Mouse (Mus musculus) bone marrow, adult 2 months (tissue): ENCODE results near the gene 1700015G11Rik. TPM values are rescaled to one million over a fixed set of nuclear protein-coding genes. Genes with fewer than 3 reads are reported as not detected.

Experiments used
- H3K27ac ChIP-seq: fragments of 200-500 bp; 2 replicates; pipeline ENCODE4 v1.5.1; 2012; ENCODE audit warnings: low read depth, mild to moderate bottlenecking, control low read depth, inconsistent platforms, low read length; ENCODE audit not compliant: control insufficient read depth, poor library complexity, insufficient read depth
- H3K4me1 ChIP-seq: fragments of 200-500 bp; 2 replicates; pipeline ENCODE4 v1.6.1; 2011; ENCODE audit warnings: low read length; ENCODE audit not compliant: control insufficient read depth, insufficient read depth
- H3K4me3 ChIP-seq: fragments of 200-500 bp; replicated peaks from 2 replicates; pipeline ENCODE3; 2011; ENCODE audit warnings: mild to moderate bottlenecking, low read depth, low read length, control low read depth; ENCODE audit not compliant: control insufficient read depth
- CTCF ChIP-seq: fragments of 200-500 bp; IDR thresholded peaks from 2 replicates; pipeline ENCODE4 v1.5.1; 2011; ENCODE audit warnings: low read length, control low read depth; ENCODE audit not compliant: control insufficient read depth, insufficient read depth
- POLR2A ChIP-seq: fragments of 200-500 bp; IDR thresholded peaks from 2 replicates; pipeline ENCODE4 v1.6.1; 2011; ENCODE audit warnings: low read depth, mild to moderate bottlenecking, control low read depth, low read length, borderline replicate concordance; ENCODE audit not compliant: control insufficient read depth
- whole genome bisulfite sequencing: fragments of 180-500 bp; shearing (Covaris S2); methylation state at CpG from one replicate; pipeline ENCODE4 v1.1.7; 2018; 5-methylcytosine and 5-hydroxymethylcytosine counted together
- polyA plus RNA-seq: library from polyadenylated mRNA; stranded (reverse); fragments of >200 nt; gene quantifications from 2 replicates; pipeline ENCODE4 v1.2.4, GENCODE M21; 2011; ENCODE audit warnings: low replicate concordance; ENCODE audit not compliant: missing spikeins, insufficient read depth, insufficient read length

1700015G11Rik gene
- polyA plus RNA-seq, 1 experiment, result not detected

DNA sequence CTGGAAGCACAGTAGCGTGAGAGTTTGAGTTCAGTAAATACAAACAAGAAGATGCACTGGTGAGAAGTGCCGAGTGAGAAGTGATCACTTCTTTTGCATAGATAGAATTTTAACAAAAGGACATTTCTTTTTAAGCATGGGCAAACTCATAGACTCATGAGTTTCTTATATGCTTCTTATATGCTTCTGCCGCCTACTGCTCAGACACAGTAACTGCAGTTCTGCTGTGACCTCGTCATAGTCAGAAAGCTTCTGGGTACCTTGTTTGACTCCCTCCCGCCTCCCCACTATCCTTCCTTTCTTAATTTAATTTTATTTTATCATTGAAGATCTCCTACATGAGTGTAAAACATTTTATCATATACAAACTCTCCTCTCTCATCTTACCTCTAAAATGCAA lies 36.3 kb downstream of the 1700015G11Rik start:
- no peak for TF ChIP-seq CTCF
- TF ChIP-seq POLR2A, result no peak
- Histone ChIP-seq H3K4me1 (peaks cover 5% of the 10 kb centered on the region; the same call in 1 of the 2 replicates), H3K27ac (no peak overlapping the region), H3K4me3 (no peak overlapping the region)
- 34% methylated on average over 5 of the region's 5 CpGs for WGBS

GRCm38 (mm10) chr7:51975181-51975580 lies 40.3 kb downstream of the 1700015G11Rik start:
- WGBS, result 33% methylated on average over 6 of the region's 6 CpGs
- Histone ChIP-seq H3K4me3 (no peak overlapping the region), H3K27ac (no peak overlapping the region), H3K4me1 (no peaks in the 10 kb centered on the region)
- TF ChIP-seq POLR2A (no peak), CTCF (no peak)

DNA sequence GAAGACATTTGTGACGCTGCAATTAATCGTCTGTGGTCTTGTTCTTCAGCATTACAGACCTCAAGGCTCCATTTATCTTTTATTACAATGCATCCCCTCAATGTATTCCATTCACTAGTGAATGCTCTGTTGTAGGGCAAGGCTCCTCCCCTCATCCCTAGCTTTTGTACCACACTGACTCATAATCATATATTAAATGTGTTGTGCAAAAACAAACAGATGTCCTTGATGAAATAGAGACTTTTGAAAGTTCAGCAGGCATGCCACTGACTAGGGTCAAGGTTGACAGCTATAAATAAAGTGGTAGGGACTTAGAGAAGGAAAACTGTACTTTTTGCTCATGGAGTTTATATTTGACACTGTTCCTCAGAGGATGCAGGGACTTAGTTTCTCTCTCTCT lies 42.0 kb downstream of the 1700015G11Rik start:
- Histone ChIP-seq H3K27ac (no peak overlapping the region), H3K4me1 (no peaks in the 10 kb centered on the region), H3K4me3 (no peak overlapping the region)
- 78% methylated on average over 2 of the region's 2 CpGs for WGBS
- TF ChIP-seq CTCF, result no peak
- no peak for TF ChIP-seq POLR2A

GRCm38 (mm10) chr7:51973091-51973490 lies 42.4 kb downstream of the 1700015G11Rik start:
- TF ChIP-seq CTCF, result no peak
- TF ChIP-seq POLR2A, result no peak
- Histone ChIP-seq H3K27ac (no peak overlapping the region), H3K4me3 (no peak overlapping the region), H3K4me1 (no peaks in the 10 kb centered on the region)
- 74% methylated on average over 5 of the region's 5 CpGs for WGBS

DNA sequence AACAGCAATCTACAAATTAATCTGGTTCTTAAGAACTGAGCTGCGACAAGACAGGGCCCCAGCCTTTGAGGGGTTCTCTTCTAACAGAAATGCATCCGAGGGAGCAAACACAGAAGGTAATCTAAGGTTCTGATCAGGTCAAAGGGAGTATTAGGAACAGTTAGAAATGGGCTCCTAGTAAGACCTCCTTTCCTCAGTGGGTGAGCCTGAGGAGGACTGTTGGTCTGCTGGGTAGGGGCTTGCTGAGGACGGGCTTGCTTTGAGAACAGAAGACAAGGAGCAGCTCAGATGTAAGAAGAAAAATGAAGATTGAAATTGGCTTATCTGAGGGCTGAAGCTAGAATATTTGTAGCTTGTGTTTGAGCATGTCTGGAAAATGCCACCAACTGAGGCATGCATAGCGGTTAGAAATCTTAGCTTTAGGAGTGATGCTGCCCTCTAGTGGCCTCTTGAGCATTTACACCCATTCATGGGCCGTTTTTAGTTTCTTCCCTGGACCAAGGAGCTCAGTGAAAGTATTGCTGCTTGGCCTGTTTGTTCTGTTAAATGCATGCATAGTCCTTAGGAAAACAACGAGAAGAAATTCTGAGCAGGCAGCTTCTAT lies 43.2 kb downstream of the 1700015G11Rik start:
- Histone ChIP-seq H3K4me1 (no peaks in the 10 kb centered on the region), H3K27ac (no peak overlapping the region), H3K4me3 (no peak overlapping the region)
- TF ChIP-seq CTCF (peak; percentile 30), POLR2A (no peak)
- 38% methylated on average over 6 of the region's 6 CpGs for WGBS

- Histone ChIP-seq H3K4me1 (no peaks in the 10 kb centered on the region), H3K4me3 (no peak overlapping the region), H3K27ac (no peak overlapping the region)
- TF ChIP-seq CTCF, result no peak
- TF ChIP-seq POLR2A, result no peak
These were observed 46.1 kb downstream of the 1700015G11Rik start for GRCm38 (mm10) chr7:51969379-51969778.

DNA sequence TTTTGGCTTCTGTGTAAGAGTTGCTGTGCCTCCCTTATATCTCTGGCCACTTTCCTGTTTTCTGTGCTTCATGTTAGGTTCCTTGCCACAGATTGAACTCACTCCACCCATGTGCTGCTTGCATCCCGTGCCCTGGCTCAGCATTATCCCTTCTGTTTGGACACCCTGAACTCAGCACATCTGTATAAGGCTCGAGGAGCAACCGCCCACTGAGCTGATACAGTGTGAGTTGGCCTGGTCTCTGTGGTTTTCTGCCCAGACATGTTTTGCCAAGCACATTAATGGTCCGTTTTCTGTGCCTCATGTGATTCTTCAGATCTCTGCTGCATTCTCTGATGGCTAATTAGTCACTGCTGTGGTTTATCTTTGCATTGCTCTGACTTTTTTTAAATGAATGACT lies 47.9 kb downstream of the 1700015G11Rik start:
- no peak for TF ChIP-seq POLR2A
- TF ChIP-seq CTCF, result no peak
- WGBS, result 78% methylated on average over 4 of the region's 4 CpGs
- Histone ChIP-seq H3K27ac (no peak overlapping the region), H3K4me1 (no peaks in the 10 kb centered on the region), H3K4me3 (no peak overlapping the region)

- no peaks in the 10 kb centered on the region for H3K4me1 ChIP-seq
- 83% methylated on average over 7 of the region's 7 CpGs for WGBS
- no peak overlapping the region for H3K27ac ChIP-seq
- no peak overlapping the region for H3K4me3 ChIP-seq
- TF ChIP-seq POLR2A, result no peak
- no peak for TF ChIP-seq CTCF
These were observed 50.8 kb downstream of the 1700015G11Rik start for GRCm38 (mm10) chr7:51964681-51965080.
